Mouse (Mus musculus): Measurements from ENCODE around the gene Synrg. TPM values are rescaled to one million over a fixed set of nuclear protein-coding genes. Genes with fewer than 3 reads are reported as not detected.

Synrg gene
- polyA plus RNA-seq, 1 experiment from 2014 or later, result 8.0 TPM

Other genes with a start within 250 kb of the Synrg start
- 0.57 TPM in 1 of 2 replicates, not detected in the other for gene Wfdc21, start 217.5 kb upstream of the Synrg start, polyA plus RNA-seq (2014; fragmentation: Nextera tagmentation; extraction: Ambion mirVana)
- gene Heatr6, start 210.7 kb upstream of the Synrg start, polyA plus RNA-seq (2014; fragmentation: Nextera tagmentation; extraction: Ambion mirVana), result 21.6 and 22.3 TPM in 2 replicates
- gene Hnf1b, start 114.4 kb upstream of the Synrg start, polyA plus RNA-seq (2014; fragmentation: Nextera tagmentation; extraction: Ambion mirVana), result not detected in 2 replicates
- gene Ddx52, start 22.4 kb upstream of the Synrg start, polyA plus RNA-seq (2014; fragmentation: Nextera tagmentation; extraction: Ambion mirVana), result 57.5 and 60.5 TPM in 2 replicates
- 12.2 and 13.8 TPM in 2 replicates for gene Dusp14, start 104.8 kb downstream of the Synrg start, polyA plus RNA-seq (2014; fragmentation: Nextera tagmentation; extraction: Ambion mirVana)
- gene Tada2a, start 165.2 kb downstream of the Synrg start, polyA plus RNA-seq (2014; fragmentation: Nextera tagmentation; extraction: Ambion mirVana), result 36.5 and 39.4 TPM in 2 replicates
- 22.5 TPM in 2 replicates for gene Acaca, start 165.2 kb downstream of the Synrg start, polyA plus RNA-seq (2014; fragmentation: Nextera tagmentation; extraction: Ambion mirVana)
- not detected in 2 replicates for gene Gm11437, start 203.0 kb downstream of the Synrg start, polyA plus RNA-seq (2014; fragmentation: Nextera tagmentation; extraction: Ambion mirVana)